ENCODE assay signal across 8 mouse cellular contexts in genomic region chr11:74898517-74898827, GRCm38 (mm10). TPM values are rescaled to one million over a fixed set of nuclear protein-coding genes. Genes with fewer than 3 reads are reported as not detected.
A peak's percentile ranks its signal among the peaks of the same experiment; 100 is the strongest.
DNase-seq lines count a peak whose midpoint lies in the region; ATAC-seq and TF ChIP-seq lines count a peak whose summit lies in the region.

No protein-coding gene starts in this region.

- no peak for ATAC-seq in erythroblast, adult 5-6 weeks (replicated peaks; ENCODE audit: low FRiP score, poor library complexity, severe bottlenecking)
- ATAC-seq in limb, embryonic 14.5 days (ENCODE audit: low FRiP score, low read depth), result no peak
- no peak for ATAC-seq in stomach, embryonic 15.5 days (ENCODE audit: insufficient read depth, low FRiP score, low read depth)

- H3K27ac ChIP-seq in spleen, adult 2 months (ENCODE audit: insufficient read depth, low read length), result peak overlapping the region; percentile 64
- H3K27ac ChIP-seq in limb, embryonic 14.5 days (replicated peaks; ENCODE audit: low read depth, low read length), result peak overlapping the region; percentile 78; the same call in 1 of the 2 replicates
- peak overlapping the region; percentile 91 for H3K27ac ChIP-seq in stomach, embryonic 15.5 days

- H3K9ac ChIP-seq in limb, embryonic 14.5 days (ENCODE audit: low read depth, low read length, severe bottlenecking), result peak overlapping the region; percentile 74
- H3K9ac ChIP-seq in stomach, embryonic 15.5 days, result peak overlapping the region; percentile 87

- no peak for DNase-seq in spleen, adult 2 months (ENCODE audit: low read depth in 1 of 2, low spot score in 2 of 2)
- no peak for DNase-seq in spleen, postnatal 36 days (ENCODE audit: low spot score in 2 of 2)
- DNase-seq in limb, embryonic 14.5 days (ENCODE audit: low spot score), result no peak
- DNase-seq in ovary, postnatal 36 days (ENCODE audit: low spot score), result no peak
- DNase-seq in testis, postnatal 10 days (ENCODE audit: low spot score), result no peak

- peak overlapping the region; percentile 91 for H3K4me3 ChIP-seq in erythroblast, embryonic 14.5 days (replicated peaks)
- peak overlapping the region; percentile 75 for H3K4me3 ChIP-seq in spleen, adult 2 months (ENCODE audit: extremely low read depth, insufficient read depth, insufficient read length)
- peak overlapping the region; percentile 81 for H3K4me3 ChIP-seq in limb, embryonic 14.5 days (replicated peaks; ENCODE audit: low read length)
- peak overlapping the region; percentile 96 for H3K4me3 ChIP-seq in stomach, embryonic 15.5 days (replicated peaks)

- 0% methylated on average over 7 of the region's 7 CpGs for WGBS in spleen, adult 2 months
- WGBS in limb, embryonic 14.5 days, result 0% methylated on average over 7 of the region's 7 CpGs
- WGBS in stomach, embryonic 15.5 days, result under 1% methylated on average over 7 of the region's 7 CpGs

- H3K4me2 ChIP-seq in limb, embryonic 14.5 days (replicated peaks; ENCODE audit: low read depth, low read length, severe bottlenecking), result peak overlapping the region; percentile 94
- H3K4me2 ChIP-seq in stomach, embryonic 15.5 days, result peak overlapping the region; percentile 98

- peaks cover 42% of the 10 kb centered on the region for H3K36me3 ChIP-seq in erythroblast, embryonic 14.5 days (ENCODE audit: control insufficient read depth)
- peaks cover 25% of the 10 kb centered on the region for H3K36me3 ChIP-seq in spleen, adult 2 months (ENCODE audit: control insufficient read depth, insufficient read depth, low read length)
- H3K36me3 ChIP-seq in limb, embryonic 14.5 days (ENCODE audit: control insufficient read depth, insufficient read depth, low read length), result peaks cover 39% of the 10 kb centered on the region
- peaks cover 19% of the 10 kb centered on the region for H3K36me3 ChIP-seq in stomach, embryonic 15.5 days

- H3K27me3 ChIP-seq in erythroblast, embryonic 14.5 days (ENCODE audit: control insufficient read depth), result no peaks in the 10 kb centered on the region
- no peaks in the 10 kb centered on the region for H3K27me3 ChIP-seq in spleen, adult 2 months (ENCODE audit: control insufficient read depth, insufficient read depth, low read length)
- H3K27me3 ChIP-seq in limb, embryonic 14.5 days (ENCODE audit: control insufficient read depth, insufficient read depth, low read length), result no peaks in the 10 kb centered on the region
- no peaks in the 10 kb centered on the region for H3K27me3 ChIP-seq in stomach, embryonic 15.5 days (replicated peaks)

- no peaks in the 10 kb centered on the region for H3K9me3 ChIP-seq in erythroblast, embryonic 14.5 days (ENCODE audit: control insufficient read depth, low read length)
- no peaks in the 10 kb centered on the region for H3K9me3 ChIP-seq in limb, embryonic 14.5 days (ENCODE audit: control insufficient read depth, low read length)
- H3K9me3 ChIP-seq in stomach, embryonic 15.5 days, result no peaks in the 10 kb centered on the region

- no peak for TF ChIP-seq CTCF in spleen, adult 2 months (IDR thresholded peaks at IDR 0.05; ENCODE audit: extremely low read depth, insufficient read depth, insufficient read length, insufficient replicate concordance)

- H3K4me1 ChIP-seq in erythroblast, embryonic 14.5 days (ENCODE audit: control insufficient read depth), result peaks cover 47% of the 10 kb centered on the region
- peaks cover 3% of the 10 kb centered on the region; the same call in 1 of the 2 replicates for H3K4me1 ChIP-seq in spleen, adult 2 months (ENCODE audit: control insufficient read depth, insufficient read depth, insufficient read length)
- no peaks in the 10 kb centered on the region for H3K4me1 ChIP-seq in limb, embryonic 14.5 days (ENCODE audit: control insufficient read depth, insufficient read depth, low read length)
- H3K4me1 ChIP-seq in stomach, embryonic 15.5 days, result peaks cover 15% of the 10 kb centered on the region; the same call in 1 of the 2 replicates

- TF ChIP-seq POLR2A in spleen, adult 2 months (IDR thresholded peaks at IDR 0.05; ENCODE audit: low read depth, low read length), result no peak
- TF ChIP-seq POLR2A in limb, embryonic 14.5 days (IDR thresholded peaks at IDR 0.05; ENCODE audit: borderline replicate concordance, extremely low read depth, insufficient read depth, insufficient read length), result no peak

RNA-seq across cellular contexts. Expression of gene Tsr1, which starts 0.6 kb away (rescaled TPM):
- polyA plus RNA-seq in erythroblast, embryonic 14.5 days (2012), result 0.09 and 0.24 TPM in 2 replicates
- total RNA-seq in erythroblast, adult 5-6 weeks (2015; ENCODE audit: low replicate concordance), result 8.8 and 10.0 TPM in 2 replicates
- 9.5 and 13.9 TPM in 2 replicates for total RNA-seq in erythroblast, adult 5-6 weeks (2017; ENCODE audit: low replicate concordance)
- polyA plus RNA-seq in spleen, adult 2 months (2012; rRNA removed), result 8.9 and 10.6 TPM in 2 replicates
- 31.3 and 37.0 TPM in 2 replicates for polyA plus RNA-seq in limb, embryonic 14.5 days (2012; rRNA removed)
- 49.6 and 50.0 TPM in 2 replicates for polyA plus RNA-seq in limb, embryonic 14.5 days (2014; fragmentation: Nextera tagmentation; extraction: Ambion mirVana)
- 43.3 and 48.3 TPM in 2 replicates for polyA plus RNA-seq in stomach, embryonic 15.5 days (2015; fragmentation: Nextera tagmentation; extraction: Ambion mirVana)

RNA-seq across cellular contexts. Expression of gene Sgsm2, which starts 1.6 kb away (rescaled TPM):
- 0.17 and 0.18 TPM in 2 replicates for polyA plus RNA-seq in erythroblast, embryonic 14.5 days (2012)
- 0.96 TPM in 1 of 2 replicates, not detected in the other for total RNA-seq in erythroblast, adult 5-6 weeks (2015; ENCODE audit: low replicate concordance)
- total RNA-seq in erythroblast, adult 5-6 weeks (2017; ENCODE audit: low replicate concordance), result 0.14 and 0.43 TPM in 2 replicates
- polyA plus RNA-seq in spleen, adult 2 months (2012; rRNA removed), result 7.3 and 7.7 TPM in 2 replicates
- 18.2 and 21.2 TPM in 2 replicates for polyA plus RNA-seq in limb, embryonic 14.5 days (2012; rRNA removed)
- polyA plus RNA-seq in limb, embryonic 14.5 days (2014; fragmentation: Nextera tagmentation; extraction: Ambion mirVana), result 6.5 and 7.1 TPM in 2 replicates
- polyA plus RNA-seq in stomach, embryonic 15.5 days (2015; fragmentation: Nextera tagmentation; extraction: Ambion mirVana), result 6.2 and 6.9 TPM in 2 replicates

RNA-seq across cellular contexts. Expression of gene Smg6, which starts 27.2 kb away (rescaled TPM):
- polyA plus RNA-seq in erythroblast, embryonic 14.5 days (2012), result 2.3 and 3.1 TPM in 2 replicates
- total RNA-seq in erythroblast, adult 5-6 weeks (2015; ENCODE audit: low replicate concordance), result 68.8 and 80.9 TPM in 2 replicates
- total RNA-seq in erythroblast, adult 5-6 weeks (2017; ENCODE audit: low replicate concordance), result 157 and 187 TPM in 2 replicates
- 28.6 and 31.5 TPM in 2 replicates for polyA plus RNA-seq in spleen, adult 2 months (2012; rRNA removed)
- 36.5 and 46.3 TPM in 2 replicates for polyA plus RNA-seq in limb, embryonic 14.5 days (2012; rRNA removed)
- 16.0 and 17.9 TPM in 2 replicates for polyA plus RNA-seq in limb, embryonic 14.5 days (2014; fragmentation: Nextera tagmentation; extraction: Ambion mirVana)
- 14.4 and 16.3 TPM in 2 replicates for polyA plus RNA-seq in stomach, embryonic 15.5 days (2015; fragmentation: Nextera tagmentation; extraction: Ambion mirVana)

RNA-seq across cellular contexts. Expression of gene Srr, which starts 27.3 kb away (rescaled TPM):
- 0.08 and 0.14 TPM in 2 replicates for polyA plus RNA-seq in erythroblast, embryonic 14.5 days (2012)
- 9.4 and 17.6 TPM in 2 replicates for total RNA-seq in erythroblast, adult 5-6 weeks (2015; ENCODE audit: low replicate concordance)
- total RNA-seq in erythroblast, adult 5-6 weeks (2017; ENCODE audit: low replicate concordance), result 5.6 and 7.0 TPM in 2 replicates
- 3.0 and 3.3 TPM in 2 replicates for polyA plus RNA-seq in spleen, adult 2 months (2012; rRNA removed)
- 19.2 and 22.6 TPM in 2 replicates for polyA plus RNA-seq in limb, embryonic 14.5 days (2012; rRNA removed)
- polyA plus RNA-seq in limb, embryonic 14.5 days (2014; fragmentation: Nextera tagmentation; extraction: Ambion mirVana), result 33.2 and 34.2 TPM in 2 replicates
- 16.8 and 17.3 TPM in 2 replicates for polyA plus RNA-seq in stomach, embryonic 15.5 days (2015; fragmentation: Nextera tagmentation; extraction: Ambion mirVana)
